Mouse (Mus musculus): ENCODE measurements around the gene 1190007I07Rik. TPM values are rescaled to one million over a fixed set of nuclear protein-coding genes. Genes with fewer than 3 reads are reported as not detected.

The 1190007I07Rik gene
- polyA plus RNA-seq, 1 experiment from 2014 or later = 61.0 TPM

- no peak for TF ChIP-seq CTCF (IDR thresholded peaks at IDR 0.05; ENCODE audit: low read depth)
- H3K27ac ChIP-seq = no peak overlapping the region
- no peaks in the 10 kb centered on the region for H3K27me3 ChIP-seq (ENCODE audit: insufficient read depth, low read length)
- no peak overlapping the region for H3K4me3 ChIP-seq (replicated peaks; ENCODE audit: low read depth, low read length)
- H3K4me2 ChIP-seq (ENCODE audit: low read length) = no peak overlapping the region
- ATAC-seq (replicated peaks; ENCODE audit: low FRiP score, low read depth) (no peak), DNase-seq (ENCODE audit: low spot score) (no peak)
- H3K36me3 ChIP-seq (ENCODE audit: insufficient read depth, low read length) = no peaks in the 10 kb centered on the region
- no peaks in the 10 kb centered on the region for H3K4me1 ChIP-seq (replicated peaks; ENCODE audit: insufficient read depth, low read length)
- H3K9me3 ChIP-seq (replicated peaks; ENCODE audit: low read length) = no peaks in the 10 kb centered on the region
- H3K9ac ChIP-seq (ENCODE audit: low read depth, low read length) = no peak overlapping the region
- whole genome bisulfite sequencing = 82% methylated on average over 8 of the region's 8 CpGs
Observed at GRCm38 (mm10) chr10:82661820-82662219, 38.8 kb upstream of the 1190007I07Rik start.

GRCm38 (mm10) chr10:82654581-82654980 lies 31.6 kb upstream of the 1190007I07Rik start:
- no peak overlapping the region for H3K4me2 ChIP-seq (ENCODE audit: low read length)
- peaks cover 4% of the 10 kb centered on the region; the same call in 1 of the 2 replicates for H3K36me3 ChIP-seq (ENCODE audit: insufficient read depth, low read length)
- H3K27ac ChIP-seq = no peak overlapping the region
- no peak for ATAC-seq (replicated peaks; ENCODE audit: low FRiP score, low read depth)
- DNase-seq (ENCODE audit: low spot score) = no peak
- no peaks in the 10 kb centered on the region for H3K27me3 ChIP-seq (ENCODE audit: insufficient read depth, low read length)
- 89% methylated on average over 3 of the region's 3 CpGs for WGBS
- no peaks in the 10 kb centered on the region for H3K9me3 ChIP-seq (replicated peaks; ENCODE audit: low read length)
- no peak overlapping the region for H3K4me3 ChIP-seq (replicated peaks; ENCODE audit: low read depth, low read length)
- no peaks in the 10 kb centered on the region for H3K4me1 ChIP-seq (replicated peaks; ENCODE audit: insufficient read depth, low read length)
- no peak overlapping the region for H3K9ac ChIP-seq (ENCODE audit: low read depth, low read length)
- no peak for TF ChIP-seq CTCF (IDR thresholded peaks at IDR 0.05; ENCODE audit: low read depth)

DNA sequence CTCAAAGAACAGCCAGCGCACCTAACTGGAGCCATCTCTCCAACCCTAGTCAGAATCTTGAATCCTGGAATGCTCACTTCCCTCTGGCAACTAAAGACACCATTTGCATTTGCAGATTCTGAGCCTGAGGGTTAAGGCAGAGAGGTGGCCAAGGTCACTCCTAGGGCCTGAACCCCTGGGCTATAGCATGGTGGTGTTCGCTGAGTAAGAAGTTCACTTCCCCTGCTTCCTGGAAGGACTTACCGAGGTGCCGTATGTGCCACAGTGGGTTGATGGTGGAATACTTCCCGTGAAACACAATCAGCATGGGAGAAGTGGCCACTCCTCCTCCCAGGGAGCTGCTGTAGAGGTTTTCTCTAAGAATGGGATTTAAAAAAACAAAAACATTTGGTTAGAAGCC lies 29.6 kb upstream of the 1190007I07Rik start:
- TF ChIP-seq CTCF (IDR thresholded peaks at IDR 0.05; ENCODE audit: low read depth) = no peak
- Histone ChIP-seq H3K4me1 (replicated peaks; ENCODE audit: insufficient read depth, low read length) (no peaks in the 10 kb centered on the region), H3K27me3 (ENCODE audit: insufficient read depth, low read length) (no peaks in the 10 kb centered on the region), H3K4me3 (replicated peaks; ENCODE audit: low read depth, low read length) (no peak overlapping the region), H3K9me3 (replicated peaks; ENCODE audit: low read length) (no peaks in the 10 kb centered on the region), H3K27ac (no peak overlapping the region), H3K4me2 (ENCODE audit: low read length) (no peak overlapping the region), H3K36me3 (ENCODE audit: insufficient read depth, low read length) (peaks cover 7% of the 10 kb centered on the region; the same call in 1 of the 2 replicates), H3K9ac (ENCODE audit: low read depth, low read length) (no peak overlapping the region)
- 71% methylated on average over 5 of the region's 5 CpGs for WGBS
- DNase-seq (ENCODE audit: low spot score) (no peak), ATAC-seq (replicated peaks; ENCODE audit: low FRiP score, low read depth) (0 out of 2 replicates have a peak, but pooled peaks have one; percentile 29)

DNA sequence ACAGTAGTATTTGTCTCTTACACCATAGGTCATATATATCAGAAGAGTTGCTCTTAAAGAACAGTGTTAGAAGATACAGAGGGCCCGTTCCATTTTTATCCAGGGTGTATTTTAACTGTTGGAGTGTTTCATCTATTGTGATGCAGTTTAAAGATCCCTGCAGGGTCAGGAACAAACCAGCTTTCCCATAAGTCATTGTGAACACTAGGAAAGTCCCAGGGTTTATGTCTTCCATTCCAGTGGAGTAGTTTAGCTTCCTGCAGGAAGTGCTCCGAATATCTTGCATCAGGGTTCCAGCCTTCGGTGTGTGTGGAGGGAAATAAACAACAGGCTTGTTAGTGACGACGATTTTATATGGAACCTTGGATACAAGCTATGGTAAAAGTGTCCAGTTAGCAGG lies 28.2 kb upstream of the 1190007I07Rik start:
- ATAC-seq (replicated peaks; ENCODE audit: low FRiP score, low read depth) = no peak

GRCm38 (mm10) chr10:82647205-82647811 lies 24.3 kb upstream of the 1190007I07Rik start:
- TF ChIP-seq CTCF (IDR thresholded peaks at IDR 0.05; ENCODE audit: low read depth) = no peak
- no peak overlapping the region for H3K27ac ChIP-seq
- no peak overlapping the region for H3K9ac ChIP-seq (ENCODE audit: low read depth, low read length)
- peaks cover 41% of the 10 kb centered on the region; the same call in 1 of the 2 replicates for H3K36me3 ChIP-seq (ENCODE audit: insufficient read depth, low read length)
- 71% methylated on average over 17 of the region's 17 CpGs for WGBS
- no peak overlapping the region for H3K4me2 ChIP-seq (ENCODE audit: low read length)
- DNase-seq (ENCODE audit: low spot score) = no peak
- no peak overlapping the region for H3K4me3 ChIP-seq (replicated peaks; ENCODE audit: low read depth, low read length)
- no peaks in the 10 kb centered on the region for H3K9me3 ChIP-seq (replicated peaks; ENCODE audit: low read length)
- H3K27me3 ChIP-seq (ENCODE audit: insufficient read depth, low read length) = no peaks in the 10 kb centered on the region
- ATAC-seq (replicated peaks; ENCODE audit: low FRiP score, low read depth) = no peak
- no peaks in the 10 kb centered on the region for H3K4me1 ChIP-seq (replicated peaks; ENCODE audit: insufficient read depth, low read length)

More for the DNA sequence above, 28.2 kb upstream of the 1190007I07Rik start:
- Histone ChIP-seq H3K4me2 (ENCODE audit: low read length) (no peak overlapping the region), H3K4me3 (replicated peaks; ENCODE audit: low read depth, low read length) (no peak overlapping the region), H3K27ac (no peak overlapping the region), H3K4me1 (replicated peaks; ENCODE audit: insufficient read depth, low read length) (no peaks in the 10 kb centered on the region), H3K36me3 (ENCODE audit: insufficient read depth, low read length) (peaks cover 12% of the 10 kb centered on the region; the same call in 1 of the 2 replicates), H3K27me3 (ENCODE audit: insufficient read depth, low read length) (no peaks in the 10 kb centered on the region), H3K9me3 (replicated peaks; ENCODE audit: low read length) (no peaks in the 10 kb centered on the region), H3K9ac (ENCODE audit: low read depth, low read length) (no peak overlapping the region)
- no peak for DNase-seq (ENCODE audit: low spot score)
- TF ChIP-seq CTCF (IDR thresholded peaks at IDR 0.05; ENCODE audit: low read depth) = no peak
- whole genome bisulfite sequencing = 80% methylated on average over 5 of the region's 5 CpGs

- TF ChIP-seq CTCF (IDR thresholded peaks at IDR 0.05; ENCODE audit: low read depth) = no peak
- Histone ChIP-seq H3K27me3 (ENCODE audit: insufficient read depth, low read length) (no peaks in the 10 kb centered on the region), H3K9me3 (replicated peaks; ENCODE audit: low read length) (no peaks in the 10 kb centered on the region), H3K4me2 (ENCODE audit: low read length) (no peak overlapping the region), H3K9ac (ENCODE audit: low read depth, low read length) (no peak overlapping the region), H3K27ac (no peak overlapping the region), H3K36me3 (ENCODE audit: insufficient read depth, low read length) (peaks cover 49% of the 10 kb centered on the region), H3K4me1 (replicated peaks; ENCODE audit: insufficient read depth, low read length) (no peaks in the 10 kb centered on the region), H3K4me3 (replicated peaks; ENCODE audit: low read depth, low read length) (no peak overlapping the region)
- WGBS = 93% methylated on average over 8 of the region's 8 CpGs
- ATAC-seq (replicated peaks; ENCODE audit: low FRiP score, low read depth) = no peak
- no peak for DNase-seq (ENCODE audit: low spot score)
Observed at GRCm38 (mm10) chr10:82646083-82646482, 23.1 kb upstream of the 1190007I07Rik start.

DNA sequence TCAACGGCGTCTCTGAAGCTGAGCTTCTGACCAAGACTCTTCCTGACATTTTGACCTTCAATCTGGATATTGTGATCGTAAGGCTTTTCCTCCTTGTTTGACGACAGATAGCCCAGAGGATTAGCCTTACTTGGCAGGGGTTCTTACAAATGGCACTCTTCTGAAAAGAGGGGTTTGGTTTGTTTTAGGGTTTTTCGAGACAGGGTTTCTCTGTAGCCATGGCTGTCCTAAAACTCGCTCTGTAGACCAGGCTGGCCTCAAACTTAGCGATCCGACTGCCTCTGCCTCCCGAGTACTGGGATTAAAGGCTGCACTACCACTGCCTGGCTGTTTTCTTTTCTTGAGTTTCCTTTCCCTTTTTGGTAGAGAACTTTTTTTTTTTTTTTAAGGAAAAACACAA lies 18.5 kb upstream of the 1190007I07Rik start:
- Histone ChIP-seq H3K9me3 (replicated peaks; ENCODE audit: low read length) (no peaks in the 10 kb centered on the region), H3K9ac (ENCODE audit: low read depth, low read length) (no peak overlapping the region), H3K27me3 (ENCODE audit: insufficient read depth, low read length) (no peaks in the 10 kb centered on the region), H3K4me3 (replicated peaks; ENCODE audit: low read depth, low read length) (no peak overlapping the region), H3K36me3 (ENCODE audit: insufficient read depth, low read length) (peaks cover 68% of the 10 kb centered on the region), H3K4me1 (replicated peaks; ENCODE audit: insufficient read depth, low read length) (no peaks in the 10 kb centered on the region), H3K27ac (no peak overlapping the region), H3K4me2 (ENCODE audit: low read length) (no peak overlapping the region)
- TF ChIP-seq CTCF (IDR thresholded peaks at IDR 0.05; ENCODE audit: low read depth) = no peak
- no peak for ATAC-seq (replicated peaks; ENCODE audit: low FRiP score, low read depth)
- WGBS = 94% methylated on average over 7 of the region's 9 CpGs
- no peak for DNase-seq (ENCODE audit: low spot score)

Measured in kidney, postnatal 0 days (tissue).